Mouse (Mus musculus): ENCODE measurements around the gene Phospho1. TPM values are rescaled to one million over a fixed set of nuclear protein-coding genes. Genes with fewer than 3 reads are reported as not detected.
A peak's percentile ranks its signal among the peaks of the same experiment; 100 is the strongest.

Phospho1 gene
- polyA plus RNA-seq, 1 experiment = 165 TPM

GRCm38 (mm10) chr11:95789451-95789891 is 34.8 kb upstream of the Phospho1 start:
- no peaks in the 10 kb centered on the region for H3K27me3 ChIP-seq (ENCODE audit: control insufficient read depth, insufficient read depth, insufficient read length)
- no peak overlapping the region for H3K4me3 ChIP-seq
- H3K4me2 ChIP-seq (ENCODE audit: low read depth) = no peak overlapping the region
- no peaks in the 10 kb centered on the region for H3K79me2 ChIP-seq (ENCODE audit: control insufficient read depth, insufficient read depth)
- H3K36me3 ChIP-seq (ENCODE audit: control insufficient read depth, insufficient read depth) = no peaks in the 10 kb centered on the region
- H3ac ChIP-seq (ENCODE audit: control insufficient read depth, insufficient read length) = no peak overlapping the region
- TF ChIP-seq TCF12 (IDR thresholded peaks at IDR 0.05; ENCODE audit: insufficient read depth, poor library complexity, severe bottlenecking) = no peak
- TF ChIP-seq POLR2AphosphoS2 (IDR thresholded peaks at IDR 0.05; ENCODE audit: insufficient read length, low read depth) = no peak
- no peak for TF ChIP-seq MYOD1 (IDR thresholded peaks at IDR 0.05; ENCODE audit: control insufficient read depth in 1 of 3, insufficient read length in 2 of 3, low read depth in 2 of 3)
- no peak for TF ChIP-seq USF1 (IDR thresholded peaks at IDR 0.05; ENCODE audit: low read depth)

GRCm38 (mm10) chr11:95791787-95792186 is 32.5 kb upstream of the Phospho1 start:
- no peaks in the 10 kb centered on the region for H3K79me2 ChIP-seq (ENCODE audit: control insufficient read depth, insufficient read depth)
- no peak overlapping the region for H3K4me3 ChIP-seq
- no peaks in the 10 kb centered on the region for H3K36me3 ChIP-seq (ENCODE audit: control insufficient read depth, insufficient read depth)
- TF ChIP-seq POLR2AphosphoS2 (IDR thresholded peaks at IDR 0.05; ENCODE audit: insufficient read length, low read depth) = no peak
- no peak for TF ChIP-seq MAX (IDR thresholded peaks at IDR 0.05; ENCODE audit: low read depth)
- no peak for TF ChIP-seq TCF3 (IDR thresholded peaks at IDR 0.05; ENCODE audit: insufficient read length, low read depth)
- no peak for TF ChIP-seq SRF (IDR thresholded peaks at IDR 0.05; ENCODE audit: control insufficient read depth, insufficient read length, low read depth)
- no peak for TF ChIP-seq MYOD1 (IDR thresholded peaks at IDR 0.05; ENCODE audit: control insufficient read depth in 1 of 3, insufficient read length in 2 of 3, low read depth in 2 of 3)
- no peak for TF ChIP-seq CEBPB (IDR thresholded peaks at IDR 0.05; ENCODE audit: insufficient read depth, poor library complexity, severe bottlenecking)
- no peak for TF ChIP-seq USF1 (IDR thresholded peaks at IDR 0.05; ENCODE audit: low read depth)
- TF ChIP-seq MYOG (IDR thresholded peaks at IDR 0.05; ENCODE audit: control insufficient read depth in 1 of 3, insufficient read depth in 1 of 3, insufficient read length in 2 of 3, low read depth in 2 of 3) = no peak
- no peak for TF ChIP-seq POLR2A (IDR thresholded peaks at IDR 0.05; ENCODE audit: insufficient read length, low read depth)
- no peak for TF ChIP-seq TCF12 (IDR thresholded peaks at IDR 0.05; ENCODE audit: insufficient read depth, poor library complexity, severe bottlenecking)
- no peak for TF ChIP-seq REST (IDR thresholded peaks at IDR 0.05; ENCODE audit: insufficient read depth, insufficient read length)
- TF ChIP-seq E2F4 (IDR thresholded peaks at IDR 0.05; ENCODE audit: insufficient read depth) = no peak
- H3ac ChIP-seq (ENCODE audit: control insufficient read depth, insufficient read length) = no peak overlapping the region
- no peak overlapping the region for H3K4me2 ChIP-seq (ENCODE audit: low read depth)
- H3K27me3 ChIP-seq (ENCODE audit: control insufficient read depth, insufficient read depth, insufficient read length) = no peaks in the 10 kb centered on the region

- no peak overlapping the region for H3K4me3 ChIP-seq
- H3K79me2 ChIP-seq (ENCODE audit: control insufficient read depth, insufficient read depth) = no peaks in the 10 kb centered on the region
- TF ChIP-seq POLR2AphosphoS2 (IDR thresholded peaks at IDR 0.05; ENCODE audit: insufficient read length, low read depth) (no peak), MYOG (IDR thresholded peaks at IDR 0.05; ENCODE audit: control insufficient read depth in 1 of 3, insufficient read depth in 1 of 3, insufficient read length in 2 of 3, low read depth in 2 of 3) (no peak)
- no peak overlapping the region for H3ac ChIP-seq (ENCODE audit: control insufficient read depth, insufficient read length)
- no peak overlapping the region for H3K4me2 ChIP-seq (ENCODE audit: low read depth)
- no peaks in the 10 kb centered on the region for H3K27me3 ChIP-seq (ENCODE audit: control insufficient read depth, insufficient read depth, insufficient read length)
- H3K36me3 ChIP-seq (ENCODE audit: control insufficient read depth, insufficient read depth) = no peaks in the 10 kb centered on the region
Observed at GRCm38 (mm10) chr11:95792950-95793509, 31.3 kb upstream of the Phospho1 start.

GRCm38 (mm10) chr11:95794201-95794600 is 30.1 kb upstream of the Phospho1 start:
- TF ChIP-seq SRF (IDR thresholded peaks at IDR 0.05; ENCODE audit: control insufficient read depth, insufficient read length, low read depth) = no peak
- TF ChIP-seq CEBPB (IDR thresholded peaks at IDR 0.05; ENCODE audit: insufficient read depth, poor library complexity, severe bottlenecking) = no peak
- no peak for TF ChIP-seq MAX (IDR thresholded peaks at IDR 0.05; ENCODE audit: low read depth)
- TF ChIP-seq POLR2A (IDR thresholded peaks at IDR 0.05; ENCODE audit: insufficient read length, low read depth) = no peak
- TF ChIP-seq E2F4 (IDR thresholded peaks at IDR 0.05; ENCODE audit: insufficient read depth) = no peak
- TF ChIP-seq TCF12 (IDR thresholded peaks at IDR 0.05; ENCODE audit: insufficient read depth, poor library complexity, severe bottlenecking) = no peak
- TF ChIP-seq TCF3 (IDR thresholded peaks at IDR 0.05; ENCODE audit: insufficient read length, low read depth) = no peak
- TF ChIP-seq MYOD1 (IDR thresholded peaks at IDR 0.05; ENCODE audit: control insufficient read depth in 1 of 3, insufficient read length in 2 of 3, low read depth in 2 of 3) = no peak
- Histone ChIP-seq H3K36me3 (ENCODE audit: control insufficient read depth, insufficient read depth) (no peaks in the 10 kb centered on the region), H3K4me3 (no peak overlapping the region), H3K4me2 (ENCODE audit: low read depth) (peak overlapping the region; percentile 13), H3K27me3 (ENCODE audit: control insufficient read depth, insufficient read depth, insufficient read length) (no peaks in the 10 kb centered on the region), H3ac (ENCODE audit: control insufficient read depth, insufficient read length) (no peak overlapping the region), H3K79me2 (ENCODE audit: control insufficient read depth, insufficient read depth) (no peaks in the 10 kb centered on the region)

- no peaks in the 10 kb centered on the region for H3K79me2 ChIP-seq (ENCODE audit: control insufficient read depth, insufficient read depth)
- no peak overlapping the region for H3ac ChIP-seq (ENCODE audit: control insufficient read depth, insufficient read length)
- no peak overlapping the region for H3K4me2 ChIP-seq (ENCODE audit: low read depth)
- TF ChIP-seq USF1 (IDR thresholded peaks at IDR 0.05; ENCODE audit: low read depth) = no peak
- TF ChIP-seq E2F4 (IDR thresholded peaks at IDR 0.05; ENCODE audit: insufficient read depth) = no peak
- no peak for TF ChIP-seq MYOG (IDR thresholded peaks at IDR 0.05; ENCODE audit: control insufficient read depth in 1 of 3, insufficient read depth in 1 of 3, insufficient read length in 2 of 3, low read depth in 2 of 3)
- TF ChIP-seq MAX (IDR thresholded peaks at IDR 0.05; ENCODE audit: low read depth) = no peak
- no peak for TF ChIP-seq TCF12 (IDR thresholded peaks at IDR 0.05; ENCODE audit: insufficient read depth, poor library complexity, severe bottlenecking)
- no peak for TF ChIP-seq POLR2A (IDR thresholded peaks at IDR 0.05; ENCODE audit: insufficient read length, low read depth)
- no peak for TF ChIP-seq CEBPB (IDR thresholded peaks at IDR 0.05; ENCODE audit: insufficient read depth, poor library complexity, severe bottlenecking)
- TF ChIP-seq REST (IDR thresholded peaks at IDR 0.05; ENCODE audit: insufficient read depth, insufficient read length) = no peak
- no peak for TF ChIP-seq POLR2AphosphoS2 (IDR thresholded peaks at IDR 0.05; ENCODE audit: insufficient read length, low read depth)
- H3K36me3 ChIP-seq (ENCODE audit: control insufficient read depth, insufficient read depth) = no peaks in the 10 kb centered on the region
- no peaks in the 10 kb centered on the region for H3K27me3 ChIP-seq (ENCODE audit: control insufficient read depth, insufficient read depth, insufficient read length)
- H3K4me3 ChIP-seq = no peak overlapping the region
Observed at GRCm38 (mm10) chr11:95795582-95795981, 28.7 kb upstream of the Phospho1 start.
